Mouse (Mus musculus) ES-CJ7 (cell line): Measurements from ENCODE around the gene Gm8298.

Source experiments
- DNase-seq: peaks from one replicate; pipeline ENCODE4 v3.0.0; 2011; ENCODE audit warnings: low read depth, low spot score

Gene Gm8298

GRCm38 (mm10) chr3:59860751-59861150, at the start of gene Gm8298:
Gm8298 (plus strand) TSS chr3:59861051.
- DNase-seq, result no peak

- no peak for DNase-seq
These were observed 47.7 kb upstream of the Gm8298 start for GRCm38 (mm10) chr3:59813169-59813568.

DNA sequence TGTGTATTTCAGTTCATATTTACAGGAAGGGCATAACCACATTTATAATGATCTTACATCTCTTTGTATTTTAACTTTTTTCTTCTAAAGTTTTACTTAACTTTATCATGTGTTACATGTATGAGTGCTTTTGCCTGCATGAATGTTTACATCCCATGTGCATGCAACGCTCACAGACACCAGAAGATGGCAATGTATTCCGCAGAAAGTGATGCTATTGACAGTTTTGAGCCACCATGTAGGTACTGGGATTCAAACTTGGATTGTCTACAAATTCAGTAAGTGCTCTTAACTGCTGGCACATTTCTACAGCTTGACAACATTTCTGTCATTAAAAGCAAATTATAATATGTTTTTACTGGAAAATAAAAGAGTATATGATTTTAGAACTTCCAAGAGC, 9.9 kb downstream of the Gm8298 start:
- DNase-seq, result peak; percentile 71

DNA sequence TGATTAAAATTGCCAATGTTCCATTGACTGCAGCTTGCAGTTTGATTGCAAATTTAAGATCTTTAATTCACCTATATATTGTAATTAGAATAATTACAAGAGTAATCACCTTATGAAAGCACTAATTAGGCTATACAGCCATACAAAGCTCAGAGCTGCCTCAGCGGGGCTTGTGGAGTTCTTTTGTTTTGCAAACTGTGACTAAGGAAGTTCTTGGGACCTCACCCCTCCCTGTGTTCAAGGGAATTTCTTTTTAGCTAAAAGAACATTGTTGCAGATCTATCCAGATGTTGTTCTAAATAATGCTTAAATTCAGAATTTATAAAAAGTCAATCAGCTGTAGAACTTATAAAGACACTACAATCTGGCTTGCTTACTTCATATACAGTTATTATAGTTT, 16.8 kb downstream of the Gm8298 start:
- peak; percentile 62 for DNase-seq

DNA sequence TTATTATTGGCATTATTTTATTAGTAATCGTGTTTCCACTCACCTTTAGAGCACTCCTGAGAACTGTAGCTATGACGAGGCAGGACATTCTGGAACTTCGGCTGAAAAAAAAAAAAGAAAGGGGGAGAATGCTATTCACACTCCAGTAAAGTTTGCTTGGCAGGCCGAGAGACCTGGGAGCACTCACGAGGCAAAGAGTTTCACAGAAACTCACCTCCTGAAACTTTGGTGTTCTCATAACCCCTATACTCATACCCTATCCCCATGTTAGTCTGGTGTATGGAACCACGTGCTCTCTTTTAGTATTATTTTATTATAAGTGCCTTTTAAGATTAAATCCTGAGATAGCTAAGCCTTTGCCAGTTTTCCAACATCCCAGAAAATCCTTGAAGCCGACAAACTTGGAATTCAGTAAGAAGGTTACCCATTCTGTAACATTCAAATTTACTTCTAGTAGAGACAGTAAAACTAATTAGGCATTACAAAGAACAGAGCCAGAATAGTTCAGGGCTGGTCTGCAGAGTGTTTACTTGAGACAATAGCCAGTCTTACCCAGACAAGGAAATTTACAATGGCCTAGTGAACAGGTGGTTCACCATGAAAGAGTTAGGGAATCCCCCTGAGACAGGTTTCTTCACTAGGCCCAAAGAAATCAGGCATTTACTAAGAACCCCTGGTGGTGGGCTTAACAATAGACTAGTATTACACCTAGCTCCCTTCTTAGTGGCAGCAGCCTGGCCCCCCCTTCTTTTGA, 19.1 kb downstream of the Gm8298 start:
- peak; percentile 94 for DNase-seq

DNA sequence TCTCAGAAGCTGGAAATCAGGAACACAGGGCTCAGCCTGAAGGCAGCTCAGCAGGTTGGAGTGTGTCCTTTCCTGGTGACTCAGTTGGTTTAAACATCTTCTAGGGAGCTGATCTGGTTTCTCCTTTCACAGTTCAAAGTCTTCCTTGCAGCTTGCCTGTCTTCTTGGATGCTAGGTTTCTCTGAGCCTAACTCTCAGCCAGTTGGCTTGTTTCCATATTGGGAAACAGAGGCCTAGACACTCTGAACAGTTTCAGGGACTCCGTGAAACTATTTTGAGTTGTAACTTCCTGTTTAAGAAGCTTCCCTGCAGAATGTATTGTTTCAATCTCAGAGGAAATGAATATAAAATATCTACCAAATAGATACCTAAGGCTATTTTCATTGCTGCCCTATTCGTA, 32.4 kb downstream of the Gm8298 start:
- DNase-seq, result no peak

GRCm38 (mm10) chr3:59924914-59925313, 64.1 kb downstream of the Gm8298 start, which contains the start of gene C130079G13Rik:
C130079G13Rik (plus strand) TSS chr3:59925214.
- DNase-seq, result no peak
